Mouse (Mus musculus) midbrain, embryonic 11.5 days (tissue): ENCODE results near the gene She. TPM values are rescaled to one million over a fixed set of nuclear protein-coding genes. Genes with fewer than 3 reads are reported as not detected.

Experiments
- ATAC-seq: fragments of 200-750 bp; cut with Nextera tagmentation; 2 replicates; pipeline ENCODE4 v1.8.0; 2017; ENCODE audit warnings: moderate TSS enrichment, moderate library complexity; ENCODE audit not compliant: low FRiP score
- DNase-seq: peaks from one replicate; pipeline ENCODE4 v3.0.0; 2015; ENCODE audit warnings: low spot score; ENCODE audit errors: missing footprints
- H3K27ac ChIP-seq: fragments of 300-500 bp; sonication (generic); 2 replicates; pipeline ENCODE4 v1.5.1; 2014; ENCODE audit warnings: low read depth, low read length
- H3K27me3 ChIP-seq: fragments of 300-500 bp; sonication (generic); 2 replicates; pipeline ENCODE4 v1.6.1; 2014; ENCODE audit warnings: mild to moderate bottlenecking, low read length, moderate library complexity, mixed read lengths; ENCODE audit not compliant: control insufficient read depth, insufficient read depth
- H3K36me3 ChIP-seq: fragments of 300-500 bp; sonication (generic); 2 replicates; pipeline ENCODE4 v1.6.1; 2014; ENCODE audit warnings: mild to moderate bottlenecking, low read length, moderate library complexity, mixed read lengths; ENCODE audit not compliant: control insufficient read depth, insufficient read depth
- H3K4me1 ChIP-seq: fragments of 300-500 bp; sonication (generic); 2 replicates; pipeline ENCODE4 v1.6.1; 2014; ENCODE audit warnings: low read length; ENCODE audit not compliant: control insufficient read depth, insufficient read depth
- H3K4me2 ChIP-seq: fragments of 300-500 bp; sonication (generic); 2 replicates; pipeline ENCODE4 v1.6.1; 2014; ENCODE audit warnings: mild to moderate bottlenecking, moderate library complexity
- H3K4me3 ChIP-seq: fragments of 300-500 bp; sonication (generic); 2 replicates; pipeline ENCODE4 v1.5.1; 2014; ENCODE audit warnings: low read depth, low read length
- H3K9ac ChIP-seq: fragments of 300-500 bp; sonication (generic); 2 replicates; pipeline ENCODE4 v1.6.1; 2014; ENCODE audit warnings: low read length
- H3K9me3 ChIP-seq: fragments of 300-500 bp; sonication (generic); 2 replicates; pipeline ENCODE4 v1.6.1; 2016; ENCODE audit warnings: low read length; ENCODE audit not compliant: control insufficient read depth
- WGBS: fragments of 180-500 bp; shearing (Covaris S2); extraction: QIAGEN DNeasy Blood & Tissue Kit; methylation state at CpG from one replicate; pipeline ENCODE4 v1.1.7; 2014; 5-methylcytosine and 5-hydroxymethylcytosine counted together
- polyA plus RNA-seq: library from polyadenylated mRNA; unstranded; fragments of >200 nt; fragmentation: Nextera tagmentation; extraction: Ambion mirVana; gene quantifications from 2 replicates; pipeline ENCODE4 v1.2.1, GENCODE M21; 2014

The She gene
- polyA plus RNA-seq, 1 experiment from 2014 or later = 2.0 TPM

GRCm38 (mm10) chr3:89898011-89898410 is 66.8 kb downstream of the She start:
- Histone ChIP-seq H3K4me2 (no peak overlapping the region), H3K27ac (no peak overlapping the region), H3K9ac (no peak overlapping the region), H3K36me3 (no peaks in the 10 kb centered on the region), H3K4me1 (no peaks in the 10 kb centered on the region), H3K27me3 (no peaks in the 10 kb centered on the region), H3K9me3 (no peaks in the 10 kb centered on the region), H3K4me3 (no peak overlapping the region)
- no peak for DNase-seq
- no peak for ATAC-seq
- 79% methylated on average over 10 of the region's 10 CpGs for WGBS

- no peak overlapping the region for H3K9ac ChIP-seq
- H3K4me1 ChIP-seq = no peaks in the 10 kb centered on the region
- no peak for DNase-seq
- no peaks in the 10 kb centered on the region for H3K27me3 ChIP-seq
- H3K4me2 ChIP-seq = no peak overlapping the region
- H3K4me3 ChIP-seq = no peak overlapping the region
- H3K27ac ChIP-seq = no peak overlapping the region
- no peaks in the 10 kb centered on the region for H3K9me3 ChIP-seq
- H3K36me3 ChIP-seq = no peaks in the 10 kb centered on the region
- whole genome bisulfite sequencing = 72% methylated on average over 5 of the region's 5 CpGs
- no peak for ATAC-seq
Observed at GRCm38 (mm10) chr3:89898870-89899510, 67.8 kb downstream of the She start.

- no peak for DNase-seq
- H3K27me3 ChIP-seq = no peaks in the 10 kb centered on the region
- H3K4me2 ChIP-seq = no peak overlapping the region
- no peaks in the 10 kb centered on the region for H3K36me3 ChIP-seq
- 73% methylated on average over 8 of the region's 8 CpGs for WGBS
- H3K4me1 ChIP-seq = no peaks in the 10 kb centered on the region
- ATAC-seq = no peak
- no peak overlapping the region for H3K9ac ChIP-seq
- H3K4me3 ChIP-seq = no peak overlapping the region
- no peak overlapping the region for H3K27ac ChIP-seq
- H3K9me3 ChIP-seq = no peaks in the 10 kb centered on the region
Observed at GRCm38 (mm10) chr3:89899511-89899908, 68.3 kb downstream of the She start.

GRCm38 (mm10) chr3:89907846-89908245 is 76.7 kb downstream of the She start:
- WGBS = 80% methylated on average over 3 of the region's 3 CpGs
- peaks cover 8% of the 10 kb centered on the region for H3K27me3 ChIP-seq
- H3K4me3 ChIP-seq = no peak overlapping the region
- DNase-seq = no peak
- no peaks in the 10 kb centered on the region for H3K36me3 ChIP-seq
- H3K9me3 ChIP-seq = no peaks in the 10 kb centered on the region
- no peak for ATAC-seq
- H3K9ac ChIP-seq = no peak overlapping the region
- H3K27ac ChIP-seq = no peak overlapping the region
- H3K4me2 ChIP-seq = no peak overlapping the region
- H3K4me1 ChIP-seq = peaks cover 3% of the 10 kb centered on the region; the same call in 1 of the 2 replicates

Other genes starting within 250 kb of the She start
- 15.5 and 16.6 TPM in 2 replicates for gene Adar, start 116.3 kb upstream of the She start, polyA plus RNA-seq
- 13.5 and 13.6 TPM in 2 replicates for gene Chrnb2, start 66.7 kb upstream of the She start, polyA plus RNA-seq
- 20.4 and 22.7 TPM in 2 replicates for gene Ube2q1, start 57.8 kb upstream of the She start, polyA plus RNA-seq
- gene Il6ra, start 81.8 kb downstream of the She start, polyA plus RNA-seq = 0.36 and 0.45 TPM in 2 replicates
- gene Atp8b2, start 132.1 kb downstream of the She start, polyA plus RNA-seq = 8.0 and 11.4 TPM in 2 replicates
- gene Hax1, start 167.4 kb downstream of the She start, polyA plus RNA-seq = 173 and 176 TPM in 2 replicates
- 207 and 227 TPM in 2 replicates for gene 4933434E20Rik, start 220.3 kb downstream of the She start, polyA plus RNA-seq
- gene Ubap2l, start 221.3 kb downstream of the She start, polyA plus RNA-seq = 209 and 218 TPM in 2 replicates
- 499 and 533 TPM in 2 replicates for gene Tpm3, start 241.3 kb downstream of the She start, polyA plus RNA-seq